Mouse (Mus musculus): ENCODE results near the gene Tada2a. TPM values are rescaled to one million over a fixed set of nuclear protein-coding genes. Genes with fewer than 3 reads are reported as not detected.

The Tada2a gene
- total RNA-seq, 2 experiments from 2014 or later: 7.0 TPM

DNA sequence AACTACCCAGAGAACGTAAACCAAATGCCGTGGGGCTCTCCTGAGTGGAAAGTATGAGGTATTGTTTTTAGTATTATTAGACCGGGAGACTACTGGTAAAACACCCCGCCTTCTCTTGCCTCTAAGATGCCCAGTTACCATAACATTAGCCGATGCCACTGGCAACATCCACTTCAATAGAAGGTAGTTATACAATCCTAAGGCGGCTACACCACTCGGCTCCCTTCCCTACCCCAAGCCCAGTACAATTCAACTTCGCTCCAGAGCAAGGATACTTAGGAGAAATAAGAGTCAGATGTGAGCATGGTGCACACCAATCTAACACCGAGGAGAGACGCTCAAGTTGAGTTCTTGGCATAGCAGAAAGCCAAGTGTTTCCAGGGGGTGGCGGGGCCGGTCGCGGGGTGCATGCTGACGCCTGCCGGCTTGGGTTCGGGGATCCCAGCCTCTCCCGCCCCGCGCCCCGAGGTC lies 61.6 kb downstream of the Tada2a start:
- no peak for DNase-seq (ENCODE audit: low spot score)
- intact Hi-C loops (cut with DNase I): loop anchor here (1.0 to 5.0 kb wide), 2 partner anchors 62 to 445 kb away; partner anchors contain the start of genes Aatf, Acaca and Tada2a

DNA sequence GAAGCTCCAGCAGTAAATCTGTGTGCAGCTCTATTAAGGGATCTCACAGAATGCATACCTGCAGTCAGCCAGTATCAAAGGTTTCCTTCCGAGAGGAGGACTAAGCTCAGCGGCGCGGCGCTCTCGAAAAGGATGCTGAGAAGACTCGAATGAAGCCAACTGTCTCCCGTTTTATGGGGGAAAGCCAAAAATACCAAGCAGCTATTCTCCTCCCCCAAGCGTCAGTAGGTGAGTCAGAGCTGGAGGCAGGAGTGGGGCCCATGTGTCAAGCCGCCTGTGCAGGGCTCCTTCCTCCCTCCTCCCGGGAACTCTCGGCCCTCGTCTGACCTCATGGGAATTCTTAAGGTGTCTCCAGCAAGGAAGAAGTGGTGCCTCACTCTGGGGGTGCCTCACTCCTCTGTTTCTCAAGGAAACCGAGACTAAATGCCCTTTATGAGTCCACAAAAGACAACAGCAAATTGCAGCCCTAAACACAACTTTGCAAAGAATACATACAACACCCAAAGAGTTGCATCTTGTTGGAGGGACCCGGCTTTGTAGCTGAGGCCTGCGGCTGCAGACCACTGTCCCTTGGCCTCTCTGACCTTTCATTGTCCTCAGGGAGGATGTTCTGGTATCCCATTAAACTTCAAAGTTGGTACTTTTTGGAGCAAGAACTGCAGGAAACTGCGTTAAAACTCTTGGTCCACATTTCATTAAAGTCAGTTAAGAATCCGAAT lies 62.3 kb downstream of the Tada2a start:
- peak; percentile 17 for DNase-seq (ENCODE audit: low spot score)
- intact Hi-C loops (cut with DNase I): loop anchor here (5.0 kb wide), 1 partner anchor 445 kb away; the partner anchor contains the start of gene Aatf

DNA sequence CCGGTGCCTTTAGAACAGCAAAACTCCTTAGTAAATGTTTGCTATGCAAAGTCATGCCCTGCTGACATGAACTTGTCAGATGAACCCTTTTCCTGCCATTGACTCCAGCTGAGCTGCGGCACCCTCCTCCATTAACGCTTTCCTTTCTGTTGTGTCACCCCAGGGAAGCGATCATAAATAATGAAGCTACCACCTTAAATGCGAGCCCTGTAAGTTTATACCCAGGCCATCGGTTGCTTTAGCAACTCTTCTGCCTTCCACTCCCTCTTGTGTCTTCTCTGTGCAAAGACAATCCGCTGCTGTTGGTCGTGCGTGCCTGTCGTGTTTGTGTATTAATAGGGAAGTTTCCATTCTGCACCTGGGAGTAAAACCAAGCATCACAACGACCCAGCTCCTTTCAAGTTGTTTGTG lies 63.3 kb downstream of the Tada2a start:
- intact Hi-C loops (cut with DNase I): loop anchor here (5.0 kb wide), 1 partner anchor 446 kb away; the partner anchor contains the start of gene Aatf
- DNase-seq (ENCODE audit: low spot score): no peak

DNA sequence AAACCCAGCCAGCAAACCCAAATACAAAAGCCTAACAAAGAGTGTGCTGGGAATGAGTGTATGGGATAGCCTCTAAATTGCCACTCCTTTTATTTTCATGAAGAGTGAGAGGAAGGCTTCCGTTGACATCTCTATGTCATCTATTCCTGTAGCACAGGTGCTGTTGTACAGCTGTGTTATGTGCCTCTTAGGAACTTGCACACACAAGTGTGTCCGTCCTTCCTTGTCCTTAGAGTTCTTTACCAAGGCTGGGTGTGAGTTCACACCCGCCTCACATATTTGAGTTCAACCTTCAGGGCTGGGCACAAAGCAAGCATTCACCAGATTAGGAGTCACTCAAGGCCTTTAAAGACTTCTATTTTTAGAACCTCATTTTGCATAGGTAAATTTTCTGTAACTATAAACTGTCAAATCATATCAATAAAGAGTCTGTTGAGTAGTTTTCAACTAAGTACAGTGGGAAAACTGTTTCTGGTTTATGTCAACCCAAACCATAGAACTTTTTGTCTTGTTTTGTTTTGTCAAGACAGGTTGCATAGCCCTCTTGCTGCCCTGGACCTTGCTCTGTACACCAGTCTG lies 65.7 kb downstream of the Tada2a start:
- DNase-seq (ENCODE audit: low spot score): no peak
- intact Hi-C loops (cut with DNase I): no loop called here

DNA sequence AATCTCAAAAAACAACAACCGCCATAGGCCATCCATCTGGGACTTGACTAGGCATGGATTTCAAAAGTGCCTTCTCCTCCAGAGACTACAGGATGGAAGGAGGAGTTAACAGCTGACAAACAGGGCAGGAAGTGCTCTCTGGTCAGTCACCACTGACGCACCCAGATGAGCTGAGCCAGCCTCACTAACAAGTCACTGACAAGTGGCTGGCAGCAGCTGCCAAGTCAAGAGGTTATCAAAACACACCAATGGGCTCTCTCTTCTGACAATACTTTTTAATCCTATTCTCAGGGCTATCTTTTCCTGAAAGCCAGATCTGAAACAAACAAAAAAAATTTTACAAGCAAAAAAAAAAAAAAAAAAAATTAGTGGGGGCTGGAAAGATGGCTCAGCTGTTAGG lies 66.6 kb downstream of the Tada2a start:
- DNase-seq (ENCODE audit: low spot score): no peak
- intact Hi-C loops (cut with DNase I): no loop called here

DNA sequence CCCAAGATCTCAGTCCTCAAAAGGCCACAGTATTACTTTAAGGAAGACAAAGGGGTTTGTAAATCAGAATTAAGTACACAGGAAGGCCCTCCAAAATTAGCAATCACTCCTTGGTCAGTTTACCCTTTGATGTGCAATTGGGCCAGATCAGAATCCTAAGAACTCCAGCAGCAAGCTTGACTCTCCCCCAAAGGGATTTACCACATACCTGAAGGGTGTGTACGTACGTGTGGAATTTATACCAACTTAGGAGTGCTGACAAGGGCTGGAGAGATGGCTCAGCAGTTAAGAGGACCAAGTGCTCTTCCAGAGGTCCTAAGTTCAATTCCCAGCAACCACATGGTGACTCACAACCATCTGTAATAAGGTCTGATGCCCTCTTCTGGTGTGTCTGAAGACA lies 67.5 kb downstream of the Tada2a start:
- intact Hi-C loops (cut with DNase I): no loop called here
- no peak for DNase-seq (ENCODE audit: low spot score)

DNA sequence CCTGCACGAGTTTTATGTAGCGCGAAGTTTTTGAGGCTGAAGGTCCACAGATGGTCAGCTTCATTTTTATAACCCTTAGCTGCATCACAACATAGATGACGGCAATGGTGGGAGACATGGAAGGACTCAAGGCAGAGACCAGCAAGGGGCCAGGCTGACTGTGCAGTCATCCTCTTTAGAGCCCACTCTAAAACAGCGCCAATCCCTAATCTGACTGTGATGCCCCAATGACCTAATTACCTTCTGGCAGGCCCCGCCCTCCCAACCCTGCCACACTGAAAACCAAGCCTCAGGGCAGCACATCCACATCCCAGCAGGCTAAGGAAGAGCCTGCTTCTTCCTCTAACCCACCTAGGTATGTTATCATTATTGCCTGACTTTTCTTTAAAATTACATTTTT lies 68.8 kb downstream of the Tada2a start:
- intact Hi-C loops (cut with DNase I): no loop called here
- no peak for DNase-seq (ENCODE audit: low spot score)

DNA sequence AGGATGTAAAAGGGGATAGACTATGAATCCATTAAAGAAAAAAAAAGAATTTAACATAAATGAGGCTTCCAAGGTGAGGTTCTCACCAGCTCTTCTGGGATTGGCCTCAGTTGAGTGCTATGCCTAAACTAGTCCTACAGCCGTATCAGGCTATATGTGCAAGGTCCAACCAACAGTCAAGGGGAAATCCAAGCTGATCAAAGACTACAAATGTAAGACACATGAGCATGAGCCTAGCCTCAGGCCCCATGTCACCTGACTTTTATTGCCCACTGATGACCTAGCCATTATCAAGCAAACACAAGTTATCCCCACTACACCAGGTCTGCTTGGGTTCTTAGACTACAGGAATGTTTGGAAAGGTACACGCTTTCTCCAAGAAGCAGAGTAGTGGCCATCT lies 69.6 kb downstream of the Tada2a start:
- intact Hi-C loops (cut with DNase I): no loop called here
- DNase-seq (ENCODE audit: low spot score): no peak

DNA sequence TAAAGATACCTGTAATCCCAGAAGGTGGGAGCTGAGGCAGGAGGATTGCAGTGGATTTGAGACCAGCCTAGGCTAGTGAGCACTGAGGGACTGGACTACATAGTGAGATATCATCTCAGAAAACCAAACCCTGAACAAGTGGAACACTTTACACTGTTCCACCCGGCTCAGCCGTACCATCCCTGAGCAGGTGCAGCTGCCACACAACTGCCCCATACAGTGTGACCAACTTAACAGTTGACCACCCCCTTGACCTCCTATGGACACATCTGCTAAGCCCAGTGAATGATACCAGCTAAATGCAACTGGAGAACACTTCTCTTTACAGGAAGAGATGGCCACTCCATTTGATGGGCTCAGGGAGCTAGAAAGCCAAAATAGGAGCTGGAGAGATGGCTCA lies 72.0 kb downstream of the Tada2a start:
- DNase-seq (ENCODE audit: low spot score): no peak
- intact Hi-C loops (cut with DNase I): no loop called here

DNA sequence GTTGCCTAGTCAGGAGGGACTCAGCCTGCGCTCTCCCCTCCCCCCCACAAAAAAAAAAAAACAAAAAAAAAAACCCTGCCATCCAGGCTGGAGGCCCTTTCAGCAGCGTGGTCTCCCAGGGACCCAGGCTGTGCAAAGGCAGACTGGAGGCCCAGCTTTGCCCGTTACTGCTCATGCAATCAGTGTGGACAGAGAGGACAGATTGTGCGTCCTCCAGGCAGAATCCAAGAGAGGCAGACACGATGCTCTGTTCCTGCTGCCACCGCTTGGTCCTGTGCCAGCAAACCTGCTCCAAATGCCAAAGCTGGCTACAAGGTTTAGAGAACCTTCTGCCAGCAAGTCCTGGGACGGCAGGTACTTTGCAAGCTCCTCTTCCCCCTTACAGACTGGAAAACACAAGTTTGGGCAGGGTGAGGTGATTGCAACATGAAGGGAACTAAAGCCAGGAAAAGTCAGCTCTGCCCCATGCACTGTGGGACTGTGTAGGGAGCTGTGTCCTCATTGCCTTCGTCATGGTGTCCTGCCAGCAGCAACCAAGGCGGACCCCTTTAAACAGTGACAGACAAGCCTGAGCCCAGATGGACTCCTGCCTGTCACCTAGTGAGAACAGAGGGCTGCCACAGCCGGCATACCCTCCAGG lies 75.8 kb downstream of the Tada2a start:
- intact Hi-C loops (cut with DNase I): no loop called here
- DNase-seq (ENCODE audit: low spot score): no peak

DNA sequence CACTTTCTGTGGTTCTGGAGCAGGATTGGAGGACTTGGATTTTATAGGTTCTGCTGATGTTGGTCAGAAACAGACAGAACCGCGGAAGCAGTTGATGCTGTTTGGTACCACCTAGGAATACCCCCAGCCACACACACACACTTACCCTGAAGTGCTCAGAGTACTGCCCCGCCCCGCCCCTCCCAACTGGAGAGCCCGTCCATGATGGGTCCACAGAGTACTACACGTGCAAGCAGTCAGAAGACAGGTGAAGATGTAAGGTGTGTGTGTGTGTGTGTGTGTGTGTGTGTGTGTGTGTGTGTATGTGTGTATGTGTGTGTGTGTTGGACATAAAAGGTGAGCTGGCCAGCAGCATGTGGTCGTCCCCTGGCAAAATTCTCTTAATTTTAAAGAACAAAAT lies 76.3 kb downstream of the Tada2a start:
- intact Hi-C loops (cut with DNase I): no loop called here
- DNase-seq (ENCODE audit: low spot score): no peak

DNA sequence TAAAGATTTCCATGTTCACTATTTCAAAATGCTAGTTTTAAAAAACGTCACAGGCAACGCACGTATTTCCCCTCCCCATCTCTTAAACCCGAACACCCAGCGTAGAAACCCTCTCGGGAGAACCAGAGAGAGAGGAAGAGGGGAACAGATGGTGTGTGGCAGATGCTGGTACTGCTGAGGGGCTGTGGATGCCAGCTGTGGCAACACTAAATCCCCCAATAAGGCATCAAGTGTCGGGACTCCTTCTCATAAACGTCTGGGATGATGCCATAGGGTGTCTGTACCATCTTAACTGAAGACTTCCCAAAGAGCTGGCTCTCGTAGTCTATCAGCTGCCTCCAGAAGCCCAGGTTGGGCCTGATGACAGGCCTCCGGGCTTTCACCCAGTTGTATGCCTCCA lies 81.0 kb downstream of the Tada2a start:
- intact Hi-C loops (cut with DNase I): no loop called here
- DNase-seq (ENCODE audit: low spot score): no peak

DNA sequence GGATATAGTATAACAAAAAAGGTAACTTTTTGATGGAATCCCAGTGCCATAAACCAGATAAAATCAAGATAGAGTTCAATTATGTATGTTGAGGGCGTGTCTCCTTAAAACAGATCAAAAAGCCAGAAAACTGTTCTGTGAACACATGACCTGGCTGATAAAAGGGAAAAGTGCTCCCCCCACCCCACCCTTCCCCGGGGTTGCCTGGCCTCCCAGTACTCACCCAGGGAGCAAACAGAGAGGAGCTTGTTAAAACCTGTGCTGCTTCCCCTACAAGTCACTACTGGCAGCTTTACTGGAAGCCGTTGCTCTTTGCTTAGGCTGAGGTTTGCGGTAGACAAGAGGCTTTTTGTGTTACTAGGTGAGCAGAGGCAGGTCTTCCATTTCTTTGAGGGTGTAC lies 82.1 kb downstream of the Tada2a start:
- intact Hi-C loops (cut with DNase I): no loop called here
- DNase-seq (ENCODE audit: low spot score): no peak

DNA sequence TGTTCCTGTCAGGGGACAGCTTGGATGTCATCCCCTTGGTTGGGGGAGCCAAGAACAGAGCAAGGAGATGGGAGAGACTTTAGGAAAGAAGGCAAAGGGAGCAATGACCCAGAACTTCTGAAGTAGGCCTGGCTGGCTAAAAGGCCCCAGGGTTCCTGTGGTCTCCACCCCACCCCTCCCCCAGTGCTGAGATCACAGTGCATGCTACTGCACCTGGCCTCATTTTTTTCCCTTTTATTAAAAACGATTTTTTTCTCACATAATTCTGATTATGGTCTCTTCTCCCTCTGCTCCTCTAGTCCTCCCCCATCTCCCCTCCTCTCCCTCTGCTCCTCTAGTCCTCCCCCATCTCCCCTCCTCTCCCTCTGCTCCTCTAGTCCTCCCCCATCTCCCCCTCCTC lies 84.4 kb downstream of the Tada2a start:
- intact Hi-C loops (cut with DNase I): no loop called here
- no peak for DNase-seq (ENCODE audit: low spot score)

DNA sequence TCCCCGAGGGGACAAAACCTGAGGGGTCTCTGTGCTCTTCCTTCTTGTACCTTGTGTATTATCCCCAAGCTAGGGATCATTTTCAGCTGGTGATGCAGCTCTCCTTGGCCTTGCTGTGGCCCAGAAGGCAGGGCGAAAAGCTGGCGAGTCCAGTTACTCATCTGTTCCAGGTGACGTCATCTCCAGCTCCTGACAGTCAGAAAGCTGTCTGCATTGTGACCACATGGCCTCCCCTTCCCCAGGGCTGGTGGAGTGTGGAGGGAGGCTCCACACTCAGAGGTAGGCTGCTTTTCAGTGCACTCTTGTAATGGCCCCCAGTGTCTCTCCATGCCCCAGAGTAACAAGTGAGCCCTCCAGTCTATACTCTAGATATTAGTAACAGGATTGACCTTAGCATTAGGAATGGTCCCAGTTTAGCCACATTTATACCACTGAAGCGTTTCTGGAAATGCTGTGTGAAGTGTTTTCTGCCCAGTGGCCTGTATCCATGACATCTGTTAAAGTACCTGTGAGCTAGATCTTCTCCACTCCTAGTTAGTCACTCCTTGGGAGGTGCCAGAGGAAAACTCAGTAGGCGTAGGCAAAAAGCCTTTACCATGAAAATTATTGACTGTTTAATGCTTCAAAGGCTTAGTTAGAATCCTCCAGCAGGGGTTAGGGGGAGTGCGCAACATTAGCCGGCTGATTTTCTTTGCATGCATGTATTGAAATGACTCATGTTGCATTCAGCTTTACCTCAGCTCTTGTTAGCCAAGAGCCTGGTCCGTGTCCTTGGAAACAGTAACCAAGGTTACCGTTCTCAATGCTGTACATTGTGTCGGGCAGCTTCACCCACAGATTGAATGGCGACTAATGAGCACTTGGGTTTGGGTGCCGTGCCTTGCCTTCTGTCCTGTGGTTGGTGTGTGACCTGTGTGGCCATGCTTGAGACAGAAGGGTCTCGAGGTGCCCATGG lies 86.3 kb downstream of the Tada2a start:
- intact Hi-C loops (cut with DNase I): no loop called here
- no peak for DNase-seq (ENCODE audit: low spot score)

DNA sequence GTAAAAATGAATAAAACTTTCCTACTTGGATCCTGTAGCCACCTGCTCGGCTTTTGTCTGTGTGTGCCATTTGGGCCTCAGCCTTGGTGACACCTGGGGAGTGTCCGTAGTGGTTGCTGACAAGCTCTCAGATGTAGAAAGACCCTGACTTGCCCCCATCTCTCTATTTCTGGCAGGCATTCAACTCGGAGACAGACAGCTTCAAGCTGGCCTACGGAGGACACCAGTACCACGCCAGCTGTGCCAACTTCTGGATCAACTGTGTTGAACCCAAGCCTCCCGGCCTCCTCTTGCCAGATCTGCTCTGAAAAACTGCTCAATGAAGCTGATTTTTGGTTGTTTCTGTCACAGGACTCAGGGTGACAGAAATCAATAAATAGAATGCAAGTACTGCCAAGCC lies 88.8 kb downstream of the Tada2a start:
- no peak for DNase-seq (ENCODE audit: low spot score)
- intact Hi-C loops (cut with DNase I): no loop called here

DNA sequence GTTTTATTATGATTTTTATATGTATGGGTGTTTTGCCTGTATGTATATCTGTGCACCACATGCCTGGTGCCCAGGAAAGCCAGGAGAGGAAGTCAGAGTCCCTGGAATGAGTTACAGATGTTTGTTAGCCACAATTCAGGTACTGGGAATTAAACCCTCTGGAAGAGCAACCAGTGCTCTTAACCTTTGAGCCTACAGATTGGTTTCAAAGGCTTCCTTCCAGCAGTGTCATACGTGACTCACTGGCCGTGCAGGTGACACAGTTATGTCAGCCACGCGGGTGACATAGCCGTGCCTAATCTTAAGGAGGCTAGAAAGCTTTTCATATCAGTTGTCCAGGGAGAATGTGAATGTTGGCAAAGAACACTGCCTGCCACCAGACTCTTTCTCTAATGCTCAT lies 95.7 kb downstream of the Tada2a start:
- no peak for DNase-seq (ENCODE audit: low spot score)
- intact Hi-C loops (cut with DNase I): loop anchor here (2.0 kb wide), 1 partner anchor 249 kb away; no protein-coding TSS in a partner anchor

DNA sequence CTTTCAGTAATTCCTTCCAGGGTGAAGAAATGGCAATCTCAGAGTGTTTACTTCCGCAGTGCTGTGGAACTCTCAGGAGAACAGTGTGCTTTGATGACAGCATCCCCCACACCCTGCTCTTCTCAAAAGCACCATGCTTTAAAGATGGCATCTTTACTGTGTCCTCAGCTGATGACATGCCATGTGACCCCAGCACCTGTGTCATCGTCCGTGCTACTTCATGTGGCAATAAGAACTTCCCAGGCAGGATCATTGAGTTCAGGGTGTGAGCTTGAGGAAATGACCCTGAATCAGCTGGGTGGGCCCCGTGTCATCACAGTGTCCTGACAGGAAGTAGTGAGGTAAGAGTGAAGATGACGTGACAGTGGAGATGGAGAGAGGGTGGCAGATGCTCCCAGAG lies 96.8 kb downstream of the Tada2a start:
- intact Hi-C loops (cut with DNase I): loop anchor here (2.0 kb wide), 1 partner anchor 248 kb away; no protein-coding TSS in a partner anchor
- DNase-seq (ENCODE audit: low spot score): no peak

DNA sequence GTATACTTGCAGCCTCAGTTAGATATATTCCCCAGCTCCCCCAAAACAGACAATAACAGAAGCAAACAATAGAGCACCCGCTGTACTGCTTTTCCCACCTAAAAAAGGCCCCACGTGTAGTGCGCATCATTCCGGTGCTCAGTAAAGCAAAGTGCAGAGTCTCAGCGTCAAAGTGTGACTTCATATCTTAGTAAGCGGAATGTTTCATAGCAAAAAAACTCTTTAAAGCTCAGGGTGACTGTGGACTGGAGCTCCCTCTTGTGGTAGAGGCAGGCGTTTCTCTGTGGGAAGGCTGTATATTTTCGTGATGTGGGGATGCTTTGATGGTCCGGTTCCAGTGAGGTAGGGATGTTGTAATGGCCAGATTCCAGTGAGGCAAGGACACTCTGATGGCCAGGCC lies 97.4 kb downstream of the Tada2a start:
- intact Hi-C loops (cut with DNase I): loop anchor here (2.0 kb wide), 1 partner anchor 247 kb away; no protein-coding TSS in a partner anchor
- no peak for DNase-seq (ENCODE audit: low spot score)

Measured in heart, postnatal 25 days (tissue).